17 mouse cellular contexts compared by ENCODE assay signal in the genomic region with DNA sequence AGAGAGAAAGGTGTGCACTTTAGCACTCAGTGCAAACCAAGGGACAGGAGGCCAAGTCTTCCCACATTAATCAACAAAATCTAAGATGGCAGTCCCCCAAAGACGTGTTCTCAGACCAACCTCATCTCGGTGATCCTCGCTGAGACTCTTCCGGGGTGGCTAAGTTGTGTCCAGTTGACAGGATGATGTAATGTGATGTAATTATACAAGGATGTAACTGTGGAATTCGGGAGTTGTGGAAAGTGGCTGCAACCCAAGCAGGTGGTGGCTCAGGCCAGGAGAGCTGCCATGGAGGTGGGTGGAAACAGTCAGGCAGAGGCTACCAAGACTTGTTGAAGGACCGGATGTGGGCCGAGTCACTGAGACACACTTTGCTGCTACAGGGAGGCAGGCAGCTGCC. TPM values are rescaled to one million over a fixed set of nuclear protein-coding genes. Genes with fewer than 3 reads are reported as not detected.
"Had no signal": no experiment of that assay in that cellular context is flagged by ENCODE, and none has a peak within 500 bp of the region (broad histone marks: within the 10 kb centered on the region; RNA-seq: fewer than 3 reads in every experiment).

No protein-coding gene starts in this region.

- H3K36me3 ChIP-seq: neural tube, embryonic 13.5 days; neural tube, embryonic 15.5 days; stomach, embryonic 15.5 days had no signal

- H3K27ac ChIP-seq: neural tube, embryonic 13.5 days; neural tube, embryonic 15.5 days; stomach, embryonic 15.5 days; stomach, postnatal 0 days had no signal

- H3K4me3 ChIP-seq: neural tube, embryonic 13.5 days; neural tube, embryonic 15.5 days; stomach, embryonic 15.5 days had no signal

- H3K9me3 ChIP-seq: neural tube, embryonic 13.5 days; neural tube, embryonic 15.5 days; stomach, embryonic 15.5 days had no signal

- H3K4me2 ChIP-seq: neural tube, embryonic 13.5 days; neural tube, embryonic 15.5 days; stomach, embryonic 15.5 days had no signal

- DNase-seq: retina, postnatal 1 day; right cerebral cortex, adult 18-20 months; right cerebral cortex, postnatal 14 days; right cerebral cortex, postnatal 25 days; right cerebral cortex, postnatal 4 days; spleen, adult 18-20 months; thymus, adult 18-20 months; thymus, adult 2 months; thymus, postnatal 14 days; thymus, postnatal 25 days; thymus, postnatal 36 days; thymus, postnatal 4 days had no signal

- H3K4me1 ChIP-seq: neural tube, embryonic 15.5 days had no signal

- H3K27me3 ChIP-seq: neural tube, embryonic 13.5 days; neural tube, embryonic 15.5 days; stomach, embryonic 15.5 days had no signal

- H3K9ac ChIP-seq: neural tube, embryonic 13.5 days; neural tube, embryonic 15.5 days; stomach, embryonic 15.5 days had no signal

RNA-seq across cellular contexts. Expression of a gene that starts 13.8 kb away (rescaled TPM):
- polyA plus RNA-seq: spleen, adult 2 months had no signal
